Mouse (Mus musculus): ENCODE results near the gene Xpot.

DNA sequence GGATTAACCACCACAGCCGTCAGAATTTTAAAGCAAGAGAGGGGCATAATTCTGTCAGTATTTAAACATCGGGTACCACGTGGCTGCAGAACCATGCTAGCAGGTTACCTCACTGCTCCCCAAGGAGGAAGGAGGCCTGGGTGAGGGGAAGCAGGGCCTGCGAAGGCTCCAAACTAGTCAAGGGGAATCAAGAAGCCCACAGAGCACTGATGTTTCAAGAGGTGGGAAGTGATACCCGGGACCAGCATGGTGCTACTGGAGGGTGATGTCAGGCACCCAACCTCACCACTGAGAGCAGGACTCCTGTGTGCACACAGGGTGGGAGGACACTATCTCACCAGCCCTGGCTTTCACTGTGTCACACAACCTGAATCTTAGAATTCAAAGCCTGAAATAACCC lies 76.5 kb downstream of the Xpot start:
- TF ChIP-seq CTCF (IDR thresholded peaks at IDR 0.05; ENCODE audit: low read depth, low read length): no peak
- TF ChIP-seq POLR2A (IDR thresholded peaks at IDR 0.05; ENCODE audit: borderline replicate concordance, low read depth, low read length): no peak

Data from bone marrow macrophage, adult 2 months (primary cell).